Mouse (Mus musculus) embryonic facial prominence, embryonic 11.5 days (tissue): ENCODE data around the gene Car12. TPM values are rescaled to one million over a fixed set of nuclear protein-coding genes. Genes with fewer than 3 reads are reported as not detected.

ENCODE experiments used
- ATAC-seq: fragments of 200-750 bp; cut with Nextera tagmentation; replicated peaks from 2 replicates; pipeline ENCODE4 v1.8.0; 2017; ENCODE audit warnings: low read depth; ENCODE audit not compliant: insufficient number of reproducible peaks, low FRiP score, low TSS enrichment
- DNase-seq: peaks from one replicate; pipeline ENCODE4 v3.0.0-alpha.2; 2015; ENCODE audit warnings: low spot score
- H3K27ac ChIP-seq: fragments of 300-500 bp; sonication (generic); replicated peaks from 2 replicates; pipeline ENCODE4 v1.5.1; 2014; ENCODE audit warnings: mild to moderate bottlenecking, low read depth, low read length, control low read depth
- H3K27me3 ChIP-seq: fragments of 300-500 bp; sonication (generic); 2 replicates; pipeline ENCODE4 v1.6.1; 2014; ENCODE audit warnings: mild to moderate bottlenecking, low read length, moderate library complexity, mixed read lengths; ENCODE audit not compliant: control insufficient read depth, insufficient read depth
- H3K36me3 ChIP-seq: fragments of 300-500 bp; sonication (generic); replicated peaks from 2 replicates; pipeline ENCODE4 v1.6.1; 2014; ENCODE audit warnings: low read depth, mild to moderate bottlenecking, low read length, moderate library complexity, mixed read lengths; ENCODE audit not compliant: control insufficient read depth, insufficient read depth
- H3K4me1 ChIP-seq: fragments of 300-500 bp; sonication (generic); 2 replicates; pipeline ENCODE4 v1.6.1; 2014; ENCODE audit warnings: low read length, mixed read lengths; ENCODE audit not compliant: control insufficient read depth, insufficient read depth
- H3K4me2 ChIP-seq: fragments of 300-500 bp; sonication (generic); 2 replicates; pipeline ENCODE4 v1.6.1; 2014; ENCODE audit warnings: low read depth, mild to moderate bottlenecking, control low read depth, low read length, moderate library complexity
- H3K4me3 ChIP-seq: fragments of 300-500 bp; sonication (generic); 2 replicates; pipeline ENCODE4 v1.5.1; 2014; ENCODE audit warnings: low read depth, low read length, control low read depth
- H3K9ac ChIP-seq: fragments of 300-500 bp; sonication (generic); replicated peaks from 2 replicates; pipeline ENCODE4 v1.6.1; 2014; ENCODE audit warnings: mild to moderate bottlenecking, control low read depth, low read length
- H3K9me3 ChIP-seq: fragments of 300-500 bp; sonication (generic); replicated peaks from 2 replicates; pipeline ENCODE4 v1.6.1; 2016; ENCODE audit warnings: mild to moderate bottlenecking, low read length, inconsistent platforms, mixed read lengths; ENCODE audit not compliant: control insufficient read depth
- WGBS: fragments of 180-500 bp; shearing (Covaris S2); extraction: QIAGEN DNeasy Blood & Tissue Kit; methylation state at CpG from one replicate; pipeline ENCODE4 v1.1.7; 2014; 5-methylcytosine and 5-hydroxymethylcytosine counted together
- polyA plus RNA-seq: library from polyadenylated mRNA; unstranded; fragments of >200 nt; fragmentation: Nextera tagmentation; extraction: Ambion mirVana; gene quantifications from 2 replicates; pipeline ENCODE4 v1.2.1, GENCODE M21; 2014

Gene Car12
- polyA plus RNA-seq, 1 experiment from 2014 or later: 2.3 TPM

- Histone ChIP-seq H3K27ac (no peak overlapping the region), H3K9me3 (no peaks in the 10 kb centered on the region), H3K27me3 (no peaks in the 10 kb centered on the region), H3K4me3 (no peak overlapping the region), H3K9ac (no peak overlapping the region), H3K4me2 (no peak overlapping the region), H3K36me3 (no peaks in the 10 kb centered on the region), H3K4me1 (no peaks in the 10 kb centered on the region)
- 89% methylated on average over 1 of the region's 1 CpGs for WGBS
- ATAC-seq: no peak
- DNase-seq: no peak
These were observed 37.9 kb upstream of the Car12 start for GRCm38 (mm10) chr9:66675566-66675965.

GRCm38 (mm10) chr9:66680102-66680501 lies 33.4 kb upstream of the Car12 start:
- ATAC-seq: no peak
- H3K9ac ChIP-seq: no peak overlapping the region
- H3K4me1 ChIP-seq: no peaks in the 10 kb centered on the region
- no peak overlapping the region for H3K4me2 ChIP-seq
- no peak overlapping the region for H3K27ac ChIP-seq
- no peak overlapping the region for H3K4me3 ChIP-seq
- no peaks in the 10 kb centered on the region for H3K27me3 ChIP-seq
- H3K36me3 ChIP-seq: no peaks in the 10 kb centered on the region
- 35% methylated on average over 6 of the region's 6 CpGs for WGBS
- no peak for DNase-seq
- H3K9me3 ChIP-seq: no peaks in the 10 kb centered on the region

DNA sequence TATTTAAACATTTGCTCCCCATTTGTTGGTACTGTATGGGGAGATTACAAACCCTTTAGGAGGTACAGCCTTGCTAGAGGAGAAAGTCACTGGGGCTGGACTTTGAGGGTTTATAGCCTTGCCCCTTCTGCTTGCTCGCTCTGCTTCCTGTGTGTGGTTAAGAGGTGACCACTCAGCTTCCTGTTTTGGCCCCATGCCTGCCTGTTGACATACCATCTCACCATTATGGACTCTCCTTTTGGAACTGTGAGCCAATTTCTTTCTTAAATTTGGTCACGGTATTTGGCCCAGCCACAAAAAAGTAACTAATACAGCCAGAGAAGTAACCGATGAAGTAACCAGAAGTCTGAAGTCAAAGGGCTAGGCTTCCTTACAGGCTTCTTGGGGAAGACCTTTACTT lies 30.7 kb upstream of the Car12 start:
- DNase-seq (no peak), ATAC-seq (no peak)
- no peak overlapping the region for H3K4me3 ChIP-seq
- no peaks in the 10 kb centered on the region for H3K9me3 ChIP-seq
- no peak overlapping the region for H3K27ac ChIP-seq
- no peaks in the 10 kb centered on the region for H3K27me3 ChIP-seq
- no peaks in the 10 kb centered on the region for H3K4me1 ChIP-seq
- no peak overlapping the region for H3K4me2 ChIP-seq
- no peaks in the 10 kb centered on the region for H3K36me3 ChIP-seq
- H3K9ac ChIP-seq: no peak overlapping the region
- 92% methylated on average over 3 of the region's 3 CpGs for WGBS

DNA sequence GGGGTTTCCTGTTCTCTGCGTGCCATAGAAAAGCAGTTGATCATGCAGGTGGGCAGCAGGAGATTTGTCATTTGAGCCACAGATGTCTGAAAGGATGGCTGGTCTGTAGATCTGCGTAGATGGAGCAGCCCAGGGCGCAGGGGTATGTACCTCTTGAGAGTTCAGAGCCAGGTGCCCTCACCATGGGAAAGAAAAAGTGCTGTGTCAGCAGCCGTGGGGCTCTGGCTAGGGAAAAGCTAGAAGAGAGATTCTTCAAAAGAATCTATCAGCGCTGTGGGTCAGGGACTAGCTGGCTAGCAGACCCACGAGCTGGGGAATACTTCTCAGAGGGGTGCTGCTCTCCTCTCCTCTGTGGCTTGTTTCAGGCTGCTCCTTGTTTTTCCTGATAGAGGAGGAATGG lies 27.8 kb upstream of the Car12 start:
- H3K9me3 ChIP-seq: no peaks in the 10 kb centered on the region
- H3K36me3 ChIP-seq: no peaks in the 10 kb centered on the region
- no peaks in the 10 kb centered on the region for H3K4me1 ChIP-seq
- DNase-seq (no peak), ATAC-seq (no peak)
- no peak overlapping the region for H3K27ac ChIP-seq
- H3K4me2 ChIP-seq: no peak overlapping the region; the same call in 1 of the 2 replicates
- no peak overlapping the region for H3K4me3 ChIP-seq
- 57% methylated on average over 6 of the region's 6 CpGs for WGBS
- no peaks in the 10 kb centered on the region for H3K27me3 ChIP-seq
- no peak overlapping the region for H3K9ac ChIP-seq

GRCm38 (mm10) chr9:66687713-66688112 lies 25.8 kb upstream of the Car12 start:
- no peak overlapping the region for H3K4me3 ChIP-seq
- H3K4me2 ChIP-seq: no peak overlapping the region
- H3K9me3 ChIP-seq: no peaks in the 10 kb centered on the region
- no peaks in the 10 kb centered on the region for H3K4me1 ChIP-seq
- no peak overlapping the region for H3K9ac ChIP-seq
- 82% methylated on average over 2 of the region's 2 CpGs for WGBS
- H3K36me3 ChIP-seq: no peaks in the 10 kb centered on the region
- no peaks in the 10 kb centered on the region for H3K27me3 ChIP-seq
- ATAC-seq (no peak), DNase-seq (no peak)
- no peak overlapping the region for H3K27ac ChIP-seq

DNA sequence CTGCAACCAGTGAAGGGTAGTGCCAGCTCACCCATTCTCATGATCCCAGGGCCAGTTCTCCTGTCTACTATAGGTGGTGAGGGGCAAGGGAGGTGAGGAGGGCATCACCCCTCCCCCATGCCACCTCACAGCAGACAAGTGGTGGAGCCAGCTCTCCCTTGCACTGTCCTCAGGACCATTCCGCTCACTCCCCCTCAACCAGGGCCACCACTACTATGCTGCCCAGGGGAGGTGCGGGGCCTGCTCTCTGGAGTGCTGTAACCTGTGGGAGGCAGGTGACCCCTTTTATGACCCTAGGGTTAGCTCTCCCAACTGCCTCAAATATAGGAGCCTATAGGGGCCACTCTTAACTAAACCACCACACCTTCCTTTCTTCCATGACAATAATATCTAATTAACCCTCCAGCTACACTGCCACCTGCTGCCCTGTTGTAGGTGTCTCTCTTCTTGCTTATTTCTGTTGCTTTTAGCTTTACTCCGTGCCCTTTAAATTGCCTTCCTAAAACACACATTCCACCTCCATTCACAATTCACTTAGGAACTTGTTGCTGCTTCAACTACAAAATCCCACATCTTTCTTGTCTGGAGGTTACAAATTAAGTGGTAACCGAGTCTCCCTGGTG lies 21.7 kb upstream of the Car12 start:
- H3K27me3 ChIP-seq: no peaks in the 10 kb centered on the region
- H3K9ac ChIP-seq: no peak overlapping the region
- H3K27ac ChIP-seq: no peak overlapping the region
- DNase-seq (no peak), ATAC-seq (no peak)
- H3K4me3 ChIP-seq: no peak overlapping the region
- H3K4me1 ChIP-seq: no peaks in the 10 kb centered on the region
- H3K36me3 ChIP-seq: no peaks in the 10 kb centered on the region
- no peak overlapping the region for H3K4me2 ChIP-seq
- WGBS: 76% methylated on average over 4 of the region's 4 CpGs
- H3K9me3 ChIP-seq: no peaks in the 10 kb centered on the region

DNA sequence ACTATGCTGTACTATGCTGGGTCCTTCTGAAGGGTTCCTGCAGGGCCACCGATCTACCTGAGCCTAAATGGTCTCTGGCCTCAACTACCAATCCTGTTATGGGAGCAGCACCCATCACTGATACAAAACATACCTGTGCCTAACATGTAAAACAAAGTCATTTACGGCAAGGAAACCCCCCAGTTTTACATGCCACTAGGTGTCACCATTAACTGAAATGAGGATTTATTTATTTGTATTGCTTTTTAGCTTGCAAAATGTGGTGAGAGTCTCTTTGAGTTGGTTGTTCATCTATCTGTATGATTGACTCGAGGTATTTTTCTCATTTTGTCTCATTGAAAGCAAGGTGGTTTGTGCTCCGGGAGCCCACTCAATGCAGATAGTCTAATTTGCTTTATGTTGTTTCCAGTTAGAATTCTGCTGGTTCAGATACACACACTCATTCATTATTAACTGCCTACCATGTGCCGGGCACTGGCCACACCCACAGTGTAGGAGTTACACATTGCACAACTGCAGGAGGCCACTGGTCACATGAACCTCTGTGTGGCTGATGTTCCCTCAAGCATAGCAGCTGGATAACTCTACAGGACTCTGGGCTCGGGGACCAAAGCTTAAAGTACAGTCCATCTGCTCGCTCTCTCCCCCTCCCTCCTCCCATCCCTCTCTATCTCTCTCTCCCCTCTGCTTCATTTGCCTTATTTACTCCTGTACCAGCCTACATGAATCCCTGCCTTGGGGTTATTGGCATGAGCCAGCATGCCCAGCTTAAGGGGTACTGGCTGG lies 15.9 kb upstream of the Car12 start:
- ATAC-seq (no peak), DNase-seq (no peak)
- H3K4me3 ChIP-seq: no peak overlapping the region
- H3K4me2 ChIP-seq: no peak overlapping the region
- no peaks in the 10 kb centered on the region for H3K36me3 ChIP-seq
- no peak overlapping the region for H3K9ac ChIP-seq
- 79% methylated on average over 7 of the region's 7 CpGs for WGBS
- no peaks in the 10 kb centered on the region for H3K4me1 ChIP-seq
- no peaks in the 10 kb centered on the region for H3K9me3 ChIP-seq
- no peak overlapping the region for H3K27ac ChIP-seq
- H3K27me3 ChIP-seq: no peaks in the 10 kb centered on the region

- no peaks in the 10 kb centered on the region for H3K4me1 ChIP-seq
- H3K27ac ChIP-seq: no peak overlapping the region
- H3K4me3 ChIP-seq: no peak overlapping the region
- no peak overlapping the region for H3K9ac ChIP-seq
- H3K4me2 ChIP-seq: no peak overlapping the region
- no peaks in the 10 kb centered on the region for H3K27me3 ChIP-seq
- no peaks in the 10 kb centered on the region for H3K36me3 ChIP-seq
- ATAC-seq (no peak), DNase-seq (no peak)
- no peaks in the 10 kb centered on the region for H3K9me3 ChIP-seq
- 93% methylated on average over 4 of the region's 4 CpGs for WGBS
These were observed 13.7 kb upstream of the Car12 start for GRCm38 (mm10) chr9:66699748-66700147.
